Mouse (Mus musculus): ENCODE data around the gene Fez2.

Fez2 gene

GRCm38 (mm10) chr17:78322369-78323335, 95.3 kb downstream of the Fez2 start:
- no peak for DNase-seq (ENCODE audit: low read depth, low spot score)

GRCm38 (mm10) chr17:78321216-78321835, 96.6 kb downstream of the Fez2 start:
- no peak for DNase-seq (ENCODE audit: low read depth, low spot score)
